Mouse (Mus musculus) liver, adult 2 months (tissue): ENCODE measurements around the gene Espn.

Experiments used
- CTCF ChIP-seq: fragments of 200-500 bp; IDR thresholded peaks from 2 replicates; pipeline ENCODE4 v1.5.1; 2011; ENCODE audit warnings: low read depth, low read length, control low read depth
- POLR2A ChIP-seq: fragments of 200-500 bp; IDR thresholded peaks from 2 replicates; pipeline ENCODE4 v1.6.1; 2011; ENCODE audit warnings: low read length, control low read depth; ENCODE audit not compliant: insufficient read depth; ENCODE audit errors: extremely low read depth

GRCm38 (mm10) chr4:152170286-152170685 lies 18.1 kb upstream of the Espn start:
- TF ChIP-seq POLR2A (no peak), CTCF (no peak)
